Mouse (Mus musculus) liver, postnatal 0 days (tissue): Measurements from ENCODE around the gene Hivep3. TPM values are rescaled to one million over a fixed set of nuclear protein-coding genes. Genes with fewer than 3 reads are reported as not detected.

ENCODE experiments used
- ATAC-seq: fragments of 200-750 bp; cut with Nextera tagmentation; 2 replicates; pipeline ENCODE4 v1.8.0; 2017; ENCODE audit warnings: mild to moderate bottlenecking, moderate library complexity
- DNase-seq: peaks from one replicate; pipeline ENCODE4 v3.0.0-alpha.2; 2016
- H3K27ac ChIP-seq: fragments of 300-500 bp; sonication (generic); 2 replicates; pipeline ENCODE4 v1.5.1; 2014; ENCODE audit warnings: antibody characterized with exemption, moderate library complexity, mild to moderate bottlenecking, low read depth
- H3K27me3 ChIP-seq: fragments of 300-500 bp; sonication (generic); 2 replicates; pipeline ENCODE4 v1.6.1; 2014; ENCODE audit warnings: low read length, control low read depth, mixed read lengths; ENCODE audit not compliant: insufficient read depth
- H3K36me3 ChIP-seq: fragments of 300-500 bp; sonication (generic); replicated peaks from 2 replicates; pipeline ENCODE4 v1.6.1; 2014; ENCODE audit warnings: mild to moderate bottlenecking, control low read depth, low read length, moderate library complexity, mixed read lengths; ENCODE audit not compliant: insufficient read depth
- H3K4me1 ChIP-seq: fragments of 300-500 bp; sonication (generic); 2 replicates; pipeline ENCODE4 v1.6.1; 2014; ENCODE audit warnings: antibody characterized with exemption, mild to moderate bottlenecking, control low read depth; ENCODE audit not compliant: insufficient read depth
- H3K4me2 ChIP-seq: fragments of 300-500 bp; sonication (generic); 2 replicates; pipeline ENCODE4 v1.6.1; 2014; ENCODE audit warnings: low read depth, mild to moderate bottlenecking, low read length, moderate library complexity, mixed read lengths
- H3K4me3 ChIP-seq: fragments of 300-500 bp; sonication (generic); 2 replicates; pipeline ENCODE4 v1.5.1; 2014; ENCODE audit warnings: low read depth, low read length
- H3K9ac ChIP-seq: fragments of 300-500 bp; sonication (generic); replicated peaks from 2 replicates; pipeline ENCODE4 v1.6.1; 2014; ENCODE audit warnings: mild to moderate bottlenecking, moderate library complexity
- H3K9me3 ChIP-seq: fragments of 300-500 bp; sonication (generic); 2 replicates; pipeline ENCODE4 v1.6.1; 2016; ENCODE audit warnings: mild to moderate bottlenecking, control low read depth, low read length, mixed read lengths
- CTCF ChIP-seq: sonication (generic); IDR thresholded peaks from 2 replicates; pipeline ENCODE4 v1.5.1; 2016; ENCODE audit warnings: antibody characterized with exemption, low read depth
- EP300 ChIP-seq: IDR thresholded peaks from 2 replicates; pipeline ENCODE4 v1.6.1; 2016; ENCODE audit warnings: antibody characterized with exemption, low read depth, mild to moderate bottlenecking
- WGBS: fragments of 180-500 bp; shearing (Covaris S2); extraction: QIAGEN DNeasy Blood & Tissue Kit; methylation state at CpG from one replicate; pipeline ENCODE4 v1.1.7; 2014; ENCODE audit not compliant: insufficient replicate concordance; 5-methylcytosine and 5-hydroxymethylcytosine counted together
- polyA plus RNA-seq: library from polyadenylated mRNA; unstranded; fragments of >200 nt; fragmentation: Nextera tagmentation; extraction: Ambion mirVana; gene quantifications from 2 replicates; pipeline ENCODE4 v1.2.1, GENCODE M21; 2015

Gene Hivep3
- polyA plus RNA-seq, 1 experiment from 2014 or later: 3.8 TPM

GRCm38 (mm10) chr4:120011788-120012187, 278.2 kb downstream of the Hivep3 start:
- Histone ChIP-seq H3K4me1 (no peaks in the 10 kb centered on the region; the same call in 1 of the 2 replicates), H3K9me3 (no peaks in the 10 kb centered on the region), H3K36me3 (no peaks in the 10 kb centered on the region), H3K27ac (no peak overlapping the region), H3K4me2 (no peak overlapping the region), H3K9ac (no peak overlapping the region), H3K27me3 (no peaks in the 10 kb centered on the region), H3K4me3 (no peak overlapping the region)
- TF ChIP-seq EP300: no peak
- no peak; the same call in 1 of the 2 replicates for ATAC-seq
- 32% methylated on average over 10 of the region's 10 CpGs for WGBS
- DNase-seq: no peak

- ATAC-seq (no peak), DNase-seq (no peak)
- Histone ChIP-seq H3K36me3 (no peaks in the 10 kb centered on the region), H3K27ac (no peak overlapping the region), H3K9ac (no peak overlapping the region), H3K4me2 (no peak overlapping the region), H3K4me3 (no peak overlapping the region), H3K9me3 (no peaks in the 10 kb centered on the region), H3K27me3 (no peaks in the 10 kb centered on the region), H3K4me1 (no peaks in the 10 kb centered on the region; the same call in 1 of the 2 replicates)
- 53% methylated on average over 1 of the region's 1 CpGs for WGBS
- no peak for TF ChIP-seq EP300
- no peak for TF ChIP-seq CTCF
Observed at GRCm38 (mm10) chr4:120012891-120013290, 279.3 kb downstream of the Hivep3 start.

- no peak overlapping the region for H3K4me3 ChIP-seq
- H3K4me1 ChIP-seq: no peaks in the 10 kb centered on the region
- H3K36me3 ChIP-seq: no peaks in the 10 kb centered on the region
- no peak overlapping the region for H3K9ac ChIP-seq
- H3K27me3 ChIP-seq: no peaks in the 10 kb centered on the region
- TF ChIP-seq CTCF (no peak), EP300 (no peak)
- no peak overlapping the region for H3K27ac ChIP-seq
- H3K4me2 ChIP-seq: no peak overlapping the region
- WGBS: 75% methylated on average over 5 of the region's 5 CpGs
- H3K9me3 ChIP-seq: no peaks in the 10 kb centered on the region
- DNase-seq (no peak), ATAC-seq (no peak)
Observed at GRCm38 (mm10) chr4:120018426-120018825, 284.8 kb downstream of the Hivep3 start.

- WGBS: 36% methylated on average over 3 of the region's 3 CpGs
- H3K27me3 ChIP-seq: no peaks in the 10 kb centered on the region
Observed at GRCm38 (mm10) chr4:120022392-120022791, 288.8 kb downstream of the Hivep3 start.

GRCm38 (mm10) chr4:120023221-120023840, 289.7 kb downstream of the Hivep3 start:
- no peaks in the 10 kb centered on the region for H3K4me1 ChIP-seq
- DNase-seq: no peak
- TF ChIP-seq EP300: no peak
- TF ChIP-seq CTCF: no peak
- H3K4me3 ChIP-seq: no peak overlapping the region
- H3K9ac ChIP-seq: no peak overlapping the region
- H3K27ac ChIP-seq: no peak overlapping the region
- no peaks in the 10 kb centered on the region for H3K27me3 ChIP-seq
- no peaks in the 10 kb centered on the region for H3K9me3 ChIP-seq
- no peak for ATAC-seq
- H3K36me3 ChIP-seq: no peaks in the 10 kb centered on the region
- H3K4me2 ChIP-seq: no peak overlapping the region
- WGBS: 70% methylated on average over 4 of the region's 4 CpGs

More at GRCm38 (mm10) chr4:120022392-120022791, 288.8 kb downstream of the Hivep3 start:
- Histone ChIP-seq H3K9ac (no peak overlapping the region), H3K9me3 (no peaks in the 10 kb centered on the region), H3K4me2 (no peak overlapping the region), H3K4me3 (no peak overlapping the region), H3K4me1 (no peaks in the 10 kb centered on the region), H3K27ac (no peak overlapping the region), H3K36me3 (no peaks in the 10 kb centered on the region)
- TF ChIP-seq CTCF (no peak), EP300 (no peak)
- DNase-seq (no peak), ATAC-seq (no peak)

GRCm38 (mm10) chr4:120024071-120024470, 290.5 kb downstream of the Hivep3 start:
- H3K27ac ChIP-seq: no peak overlapping the region
- H3K4me3 ChIP-seq: no peak overlapping the region
- DNase-seq (no peak), ATAC-seq (no peak)
- 68% methylated on average over 10 of the region's 10 CpGs for whole genome bisulfite sequencing
- H3K9ac ChIP-seq: no peak overlapping the region
- H3K36me3 ChIP-seq: no peaks in the 10 kb centered on the region
- TF ChIP-seq EP300: no peak
- H3K27me3 ChIP-seq: no peaks in the 10 kb centered on the region
- H3K4me1 ChIP-seq: no peaks in the 10 kb centered on the region
- no peaks in the 10 kb centered on the region for H3K9me3 ChIP-seq
- no peak overlapping the region for H3K4me2 ChIP-seq
